Mouse (Mus musculus) T-helper 17 cell (primary cell): ENCODE measurements around the gene Ipcef1.

ENCODE experiments used
- in situ Hi-C, 2 experiments: fragments of 300-600 bp; cut with MboI, MseI; formaldehyde crosslinking; loops; 1 replicate in 1 of 2; 2 replicates in 1 of 2; pipeline ENCODE4 v1.15.1; 2025; ENCODE audit warnings: high pct_unique_total_duplicates in 2 of 2

Ipcef1 gene

GRCm38 (mm10) chr10:7052315-7053017 is at the start of gene Ipcef1:
Gene Ipcef1 (minus strand): TSS chr10:7052478.
- in situ Hi-C loops = loop anchor here in 1 of 2 experiments (25.0 kb wide), 1 partner anchor 1015 kb away; no protein-coding TSS in a partner anchor

- in situ Hi-C loops = loop anchor here in 1 of 2 experiments (10.0 kb wide), 1 partner anchor 193 kb away; no protein-coding TSS in a partner anchor
Observed at GRCm38 (mm10) chr10:7077971-7078370, 25.7 kb upstream of the Ipcef1 start.

- in situ Hi-C loops = loop anchor here in 1 of 2 experiments (10.0 kb wide), 1 partner anchor 193 kb away; no protein-coding TSS in a partner anchor
Observed at GRCm38 (mm10) chr10:7077389-7077808, 25.1 kb upstream of the Ipcef1 start.

DNA sequence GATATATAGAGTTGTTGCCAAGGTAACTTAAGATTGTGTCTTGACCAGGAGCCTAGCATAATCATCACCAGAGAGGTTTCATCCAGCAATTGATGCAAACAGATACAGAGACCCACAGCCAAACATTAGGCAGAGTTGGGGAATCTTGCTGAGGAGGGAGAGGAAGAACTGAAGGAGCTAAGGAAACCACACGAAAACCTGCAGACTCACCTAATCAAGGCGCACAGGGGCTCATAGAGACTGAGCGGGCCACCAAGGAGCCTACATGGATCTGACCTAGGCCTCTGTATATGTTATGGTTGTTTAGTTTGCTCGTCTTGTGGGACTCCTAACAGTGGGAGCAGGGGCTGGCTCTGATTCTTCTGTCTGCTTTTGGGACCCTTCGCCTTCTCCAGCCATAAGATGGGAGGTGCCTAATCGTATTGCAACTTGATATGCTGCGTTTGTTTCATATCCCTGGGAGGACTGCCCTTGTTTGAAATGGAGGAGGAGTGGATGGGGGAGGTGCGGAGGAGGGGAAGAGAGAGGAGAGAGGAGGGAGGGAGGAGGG is 24.5 kb upstream of the Ipcef1 start:
- in situ Hi-C loops = loop anchor here in 1 of 2 experiments (10.0 kb wide), 1 partner anchor 192 kb away; no protein-coding TSS in a partner anchor

DNA sequence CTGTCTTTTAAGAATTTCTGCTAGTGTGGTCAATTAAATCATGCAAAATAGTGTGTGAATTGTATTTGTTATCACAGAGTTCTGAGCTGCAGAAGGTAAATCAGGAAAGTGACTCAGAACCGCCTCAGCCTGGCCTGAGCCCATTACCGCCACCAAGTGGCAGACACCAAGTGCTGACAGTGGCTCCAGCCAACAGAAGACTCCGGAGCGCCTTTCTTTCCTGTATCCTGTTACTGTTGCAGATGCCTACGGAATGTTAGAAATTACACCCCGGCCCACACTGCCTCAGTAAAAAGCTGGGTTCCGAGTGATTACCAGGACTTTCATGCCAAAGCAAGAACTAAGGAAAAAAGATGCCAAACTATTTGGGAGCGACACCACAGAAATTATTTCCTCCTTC is 23.9 kb upstream of the Ipcef1 start:
- in situ Hi-C loops = loop anchor here in 1 of 2 experiments (10.0 kb wide), 1 partner anchor 191 kb away; no protein-coding TSS in a partner anchor

GRCm38 (mm10) chr10:7075661-7076060 is 23.4 kb upstream of the Ipcef1 start:
- in situ Hi-C loops = loop anchor here in 1 of 2 experiments (10.0 kb wide), 1 partner anchor 191 kb away; no protein-coding TSS in a partner anchor

DNA sequence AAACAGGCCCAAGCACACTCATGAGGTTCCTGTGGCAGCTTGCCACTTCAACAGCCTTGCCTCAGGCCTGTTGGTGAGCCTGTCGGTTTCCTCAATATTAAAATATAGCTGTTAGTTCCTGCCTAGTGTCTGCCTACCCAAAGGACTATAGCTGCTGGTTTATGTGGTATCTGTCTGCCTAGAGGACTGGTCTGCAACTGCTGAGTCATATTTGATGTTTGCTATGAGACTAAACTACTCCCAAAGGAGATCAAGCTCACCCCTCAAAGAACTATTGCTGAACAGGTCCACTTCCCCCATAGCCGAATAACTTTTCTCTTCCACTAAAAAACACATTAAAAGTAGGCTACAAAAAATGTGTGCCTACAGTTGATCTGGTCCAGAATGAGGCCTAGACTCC is 22.0 kb upstream of the Ipcef1 start:
- in situ Hi-C loops = loop anchor here in 1 of 2 experiments (10.0 to 25.0 kb wide), 2 partner anchors 189 to 1037 kb away; no protein-coding TSS in a partner anchor

- in situ Hi-C loops = loop anchor here in 1 of 2 experiments (10.0 to 25.0 kb wide), 2 partner anchors 186 to 1034 kb away; no protein-coding TSS in a partner anchor
Observed at GRCm38 (mm10) chr10:7070924-7071323, 18.6 kb upstream of the Ipcef1 start.

DNA sequence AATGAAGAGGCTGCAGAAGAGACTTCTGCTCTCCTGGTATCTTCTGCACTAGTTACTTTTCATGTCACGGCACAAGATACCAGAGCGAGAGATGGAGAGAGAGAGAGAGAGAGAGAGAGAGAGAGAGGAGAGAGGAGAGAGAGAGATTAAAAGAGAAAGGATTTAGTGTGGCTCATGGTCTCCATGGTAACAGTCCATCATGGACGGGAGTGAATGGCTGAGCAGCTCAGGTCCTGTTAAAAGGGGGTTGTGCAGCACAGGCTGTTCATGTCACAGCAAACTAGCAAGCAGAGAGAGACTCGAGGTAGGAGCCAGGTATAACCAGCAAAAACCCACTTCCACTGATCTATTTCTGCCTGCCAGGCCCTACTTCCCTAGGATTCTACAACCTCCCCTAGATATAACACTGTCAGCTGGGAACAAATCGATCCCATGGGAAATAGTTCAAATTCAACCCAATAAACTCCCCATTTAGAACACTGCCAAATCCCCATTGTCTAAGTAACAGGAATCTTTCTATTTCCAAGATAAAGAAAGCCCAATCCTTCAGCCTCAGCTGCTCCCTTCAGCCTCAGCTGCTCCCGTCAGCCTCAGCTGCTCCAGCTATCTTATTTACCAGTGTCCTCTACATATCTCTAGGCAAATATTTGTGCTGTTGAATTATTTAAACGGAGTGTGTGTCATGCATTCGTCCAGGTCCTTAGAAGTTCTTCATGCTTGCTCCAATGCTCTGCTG is 18.0 kb upstream of the Ipcef1 start:
- in situ Hi-C loops = loop anchor here in 1 of 2 experiments (10.0 to 25.0 kb wide), 2 partner anchors 185 to 1033 kb away; no protein-coding TSS in a partner anchor

DNA sequence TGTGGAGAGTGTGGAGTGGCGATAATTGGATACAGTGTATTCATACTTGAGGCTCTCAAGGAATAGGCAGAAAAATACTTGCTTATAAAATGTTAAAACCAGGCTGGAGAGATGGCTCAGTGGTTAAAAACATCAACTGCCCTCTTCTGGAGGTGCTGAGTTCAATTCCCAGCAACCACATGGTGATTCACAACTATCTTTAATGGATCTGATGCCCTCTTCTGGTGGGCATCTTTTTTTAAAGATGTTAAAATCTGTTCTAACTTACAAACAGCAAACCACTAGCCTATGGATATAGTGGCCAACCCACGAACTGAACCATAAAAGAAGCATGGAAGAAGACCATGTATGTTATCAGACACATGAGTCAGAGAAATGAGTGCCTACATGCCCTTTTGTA is 16.8 kb upstream of the Ipcef1 start:
- in situ Hi-C loops = loop anchor here (5.0 to 25.0 kb wide), 2 partner anchors 187 to 1032 kb away; no protein-coding TSS in a partner anchor

GRCm38 (mm10) chr10:7068608-7069007 is 16.3 kb upstream of the Ipcef1 start:
- in situ Hi-C loops = loop anchor here (5.0 to 25.0 kb wide), 2 partner anchors 186 to 1031 kb away; no protein-coding TSS in a partner anchor

DNA sequence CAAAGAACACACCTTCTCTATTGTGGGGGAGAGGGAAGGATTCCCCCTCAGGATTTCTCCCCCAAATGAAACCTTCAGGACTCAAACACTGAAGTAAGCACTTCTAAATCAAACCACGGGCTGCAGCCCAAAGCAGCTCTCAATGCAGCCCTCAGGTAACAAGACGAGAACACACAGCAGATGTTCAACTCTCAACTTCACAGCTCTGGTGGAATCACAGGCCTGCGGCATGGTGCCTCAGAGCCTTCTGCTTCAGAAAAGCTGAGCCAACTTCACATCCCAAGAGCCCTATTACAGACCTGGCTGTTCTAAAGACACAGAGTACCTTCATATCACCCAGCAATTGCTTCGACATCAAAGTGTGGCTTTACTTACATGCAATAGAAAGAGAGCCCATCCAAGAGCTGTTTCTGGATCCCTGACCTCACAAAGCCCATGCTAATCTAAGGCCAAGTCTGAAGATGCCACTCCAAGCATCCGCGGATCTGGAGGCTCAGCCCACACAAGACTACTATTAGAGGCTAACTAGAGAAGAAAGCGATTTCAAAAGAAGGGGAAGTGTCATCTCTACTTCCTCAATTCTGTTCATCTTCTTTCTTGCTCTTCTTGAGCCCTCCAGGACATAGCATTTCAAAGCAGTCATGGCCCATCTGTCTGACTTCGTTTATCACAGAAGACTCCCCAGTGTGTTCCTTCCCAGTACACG is 11.6 kb upstream of the Ipcef1 start:
- in situ Hi-C loops = loop anchor here in 1 of 2 experiments (25.0 kb wide), 1 partner anchor 1027 kb away; no protein-coding TSS in a partner anchor

- in situ Hi-C loops = loop anchor here in 1 of 2 experiments (25.0 kb wide), 1 partner anchor 1026 kb away; no protein-coding TSS in a partner anchor
Observed at GRCm38 (mm10) chr10:7062993-7063392, 10.7 kb upstream of the Ipcef1 start.

- in situ Hi-C loops = loop anchor here in 1 of 2 experiments (25.0 kb wide), 1 partner anchor 1023 kb away; no protein-coding TSS in a partner anchor
Observed at GRCm38 (mm10) chr10:7060326-7060725, 8.0 kb upstream of the Ipcef1 start.

DNA sequence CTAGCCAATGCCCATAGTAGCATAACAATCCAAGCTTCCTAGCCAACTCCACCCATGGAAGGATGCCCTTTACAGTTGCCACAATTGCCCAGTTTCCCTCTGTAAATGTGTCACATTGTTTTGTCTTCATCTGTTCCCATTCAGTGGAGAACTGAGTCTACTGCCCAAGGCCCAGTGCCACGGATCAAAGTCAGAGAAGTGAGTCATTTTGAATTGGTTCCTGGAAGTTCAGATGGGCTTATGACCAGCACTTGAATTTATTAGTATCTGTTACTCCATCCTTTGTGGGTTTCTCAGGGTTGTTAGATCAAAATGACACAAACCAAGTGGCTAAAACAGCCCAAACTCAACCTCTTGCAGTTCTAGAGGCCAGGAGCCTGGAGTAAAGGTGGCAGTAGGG is 5.3 kb upstream of the Ipcef1 start:
- in situ Hi-C loops = loop anchor here in 1 of 2 experiments (25.0 kb wide), 1 partner anchor 1020 kb away; no protein-coding TSS in a partner anchor

DNA sequence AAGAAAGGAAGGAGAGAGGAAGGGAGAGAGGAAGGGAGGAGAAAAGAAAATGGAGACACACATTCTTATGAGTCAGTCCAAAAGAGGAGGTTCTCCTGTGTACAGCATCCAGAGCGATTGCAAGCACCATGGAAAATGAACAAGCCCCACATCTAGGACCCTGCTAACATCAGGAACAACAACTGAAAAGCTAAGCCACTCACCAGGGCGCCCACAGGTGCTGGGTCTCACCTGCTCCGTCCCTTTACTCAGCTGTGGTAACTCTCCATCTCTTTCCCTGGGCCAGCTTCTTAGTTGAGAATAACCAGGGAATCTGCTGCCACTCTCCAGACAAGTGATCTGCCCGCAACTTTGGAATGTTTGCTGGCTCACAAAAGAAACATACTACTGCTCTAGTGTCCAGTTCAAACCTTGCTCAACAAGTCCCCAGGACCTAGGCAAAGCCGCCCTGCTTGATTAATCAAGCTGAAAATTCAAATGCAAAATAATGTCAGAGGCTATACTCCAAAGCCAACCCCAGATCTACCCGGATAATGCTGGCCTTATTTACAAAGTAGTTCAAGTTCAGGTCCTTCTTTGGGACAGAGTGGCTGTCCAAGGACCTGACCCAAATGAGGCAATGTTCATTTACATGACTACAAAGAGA is 2.4 kb upstream of the Ipcef1 start:
- in situ Hi-C loops = loop anchor here in 1 of 2 experiments (25.0 kb wide), 1 partner anchor 1017 kb away; no protein-coding TSS in a partner anchor

DNA sequence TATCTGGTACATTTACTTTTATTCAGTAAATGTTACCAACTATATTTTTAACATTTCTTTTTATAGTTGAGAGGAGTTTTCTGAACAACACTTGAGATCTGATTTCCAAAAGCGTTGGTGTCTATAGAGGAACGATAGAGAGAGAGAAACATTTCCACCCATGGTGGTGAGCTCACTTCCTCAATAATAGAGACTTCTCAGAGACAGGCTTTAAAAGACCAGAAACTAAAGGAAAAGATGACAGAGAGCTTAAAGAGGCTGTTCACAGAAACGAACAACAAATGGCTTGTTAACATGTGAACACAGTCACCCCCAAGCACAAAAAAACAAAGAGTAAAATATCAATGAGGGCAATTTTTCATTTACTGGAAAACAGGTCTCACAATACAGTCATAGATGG is 2.4 kb downstream of the Ipcef1 start:
- in situ Hi-C loops = loop anchor here in 1 of 2 experiments (25.0 kb wide), 1 partner anchor 1013 kb away; no protein-coding TSS in a partner anchor

- in situ Hi-C loops = no loop called here
Observed at GRCm38 (mm10) chr10:7047919-7048291, 4.4 kb downstream of the Ipcef1 start.

DNA sequence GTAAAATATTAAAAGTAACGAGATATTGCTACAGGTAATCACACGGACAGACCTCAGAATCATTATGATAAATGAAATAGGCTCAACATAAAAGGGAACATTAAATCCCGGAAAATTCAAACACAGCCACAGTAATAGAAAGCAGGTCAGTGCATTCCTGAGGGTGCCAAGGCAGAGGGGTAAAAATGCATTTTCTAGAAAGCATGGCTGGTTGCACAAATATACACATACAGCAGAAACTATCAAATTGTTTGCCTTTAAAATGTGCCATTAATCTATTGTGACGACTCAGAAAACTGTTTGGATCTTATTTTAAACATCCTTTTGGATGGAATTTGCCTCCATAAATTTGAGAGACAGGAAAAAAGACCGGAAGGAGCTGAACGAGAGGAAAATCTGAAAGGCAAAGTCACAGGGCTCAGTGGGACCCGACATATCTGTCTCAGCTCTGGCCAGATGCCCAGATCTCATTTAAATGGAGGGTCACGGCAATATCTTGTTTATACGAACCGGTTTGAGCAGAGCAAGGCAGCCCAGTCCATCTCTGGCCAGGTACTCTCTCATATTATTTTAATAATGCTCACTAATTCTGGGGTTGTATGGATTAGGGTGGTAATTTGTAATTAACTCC is 4.9 kb downstream of the Ipcef1 start:
- in situ Hi-C loops = no loop called here
